Mouse (Mus musculus) ES-E14 (cell line): ENCODE data around the gene Izumo1r. TPM values are rescaled to one million over a fixed set of nuclear protein-coding genes. Genes with fewer than 3 reads are reported as not detected.

Experiments used
- DNase-seq: peaks from one replicate; pipeline ENCODE4 v3.0.0-alpha.2; 2013; ENCODE audit warnings: low read depth, low spot score
- H3K27ac ChIP-seq: 2 replicates; pipeline ENCODE4 v1.5.1; 2012; ENCODE audit warnings: low read depth, mild to moderate bottlenecking, low read length, moderate library complexity, mixed read lengths; ENCODE audit not compliant: poor library complexity, insufficient read depth, severe bottlenecking
- H3K36me3 ChIP-seq: 2 replicates; pipeline ENCODE4 v1.6.1; 2012; ENCODE audit warnings: mild to moderate bottlenecking, low read length, moderate library complexity, mixed read lengths; ENCODE audit not compliant: control insufficient read depth, poor library complexity, insufficient read depth, severe bottlenecking
- H3K4me1 ChIP-seq, 2 experiments: fragments of 150-350 bp in 1 of 2; sonication (generic) in 1 of 2; 2 replicates each; pipeline ENCODE4 v1.6.1; 2012; ENCODE audit warnings: low read length in 2 of 2, mild to moderate bottlenecking in 1 of 2, mixed read lengths in 1 of 2; ENCODE audit not compliant: control insufficient read depth in 2 of 2, insufficient read depth in 2 of 2, poor library complexity in 1 of 2
- H3K4me3 ChIP-seq, 2 experiments: fragments of 150-350 bp in 1 of 2; sonication (generic) in 1 of 2; 2 replicates each; pipeline ENCODE4 v1.5.1; 2012; ENCODE audit warnings: low read length in 2 of 2, low read depth in 1 of 2, mild to moderate bottlenecking in 1 of 2, mixed read lengths in 1 of 2; ENCODE audit not compliant: insufficient read depth in 1 of 2, poor library complexity in 1 of 2, severe bottlenecking in 1 of 2
- H3K9ac ChIP-seq: 2 replicates; pipeline ENCODE4 v1.6.1; 2012; ENCODE audit warnings: low read depth, mild to moderate bottlenecking, low read length, mixed read lengths; ENCODE audit not compliant: poor library complexity, insufficient read depth, severe bottlenecking
- H3K9me3 ChIP-seq: fragments of 150-350 bp; sonication (generic); 2 replicates; pipeline ENCODE4 v1.6.1; 2012; ENCODE audit warnings: low read depth, mild to moderate bottlenecking, low read length; ENCODE audit not compliant: control insufficient read depth, insufficient read depth
- CHD2 ChIP-seq: IDR thresholded peaks from 2 replicates; pipeline ENCODE4 v1.6.1; 2014; ENCODE audit warnings: mild to moderate bottlenecking, low read depth, low read length, inconsistent platforms
- HCFC1 ChIP-seq: IDR thresholded peaks from 2 replicates; pipeline ENCODE4 v1.6.1; 2012; ENCODE audit warnings: low read length, inconsistent platforms, borderline replicate concordance; ENCODE audit not compliant: insufficient read depth
- MAFK ChIP-seq: IDR thresholded peaks from 2 replicates; pipeline ENCODE4 v1.6.1; 2014; ENCODE audit warnings: mild to moderate bottlenecking, low read depth, low read length, inconsistent platforms; ENCODE audit not compliant: insufficient read depth
- ZC3H11A ChIP-seq: IDR thresholded peaks from 2 replicates; pipeline ENCODE4 v1.6.1; 2012; ENCODE audit warnings: low read depth, mild to moderate bottlenecking, inconsistent platforms, low read length, borderline replicate concordance
- ZNF384 ChIP-seq: IDR thresholded peaks from 2 replicates; pipeline ENCODE4 v1.6.1; 2012; ENCODE audit warnings: low read depth, low read length, inconsistent platforms
- in situ Hi-C, 2 experiments: fragments of 600-800 bp; cut with MboI; formaldehyde crosslinking; loops; one replicate each; pipeline ENCODE4 v1.15.1; 2025; ENCODE audit warnings: low sequenced_read_pairs in 2 of 2, inconsistent platforms in 1 of 2; ENCODE audit not compliant: unreplicated experiment in 2 of 2
- total RNA-seq: library from RNA; depleted of rRNA; stranded (reverse); fragments of 300-350 nt; gene quantifications from 2 replicates; pipeline ENCODE4 v1.2.3, GENCODE M21; 2012

Izumo1r gene
- total RNA-seq, 1 experiment: 0.31 TPM

GRCm38 (mm10) chr9:14909981-14910380 is 6.2 kb upstream of the Izumo1r start:
- TF ChIP-seq CHD2: no peak
- TF ChIP-seq ZNF384: no peak
- no peak for TF ChIP-seq HCFC1
- no peak for TF ChIP-seq ZC3H11A
- no peak for TF ChIP-seq MAFK

GRCm38 (mm10) chr9:14907816-14908415 is 4.2 kb upstream of the Izumo1r start:
- no peaks in the 10 kb centered on the region for H3K9me3 ChIP-seq
- H3K4me3 ChIP-seq: no peak overlapping the region
- H3K27ac ChIP-seq: no peak overlapping the region
- TF ChIP-seq HCFC1 (no peak), MAFK (no peak), CHD2 (no peak), ZC3H11A (no peak), ZNF384 (no peak)
- H3K9ac ChIP-seq: no peak overlapping the region
- H3K36me3 ChIP-seq: no peaks in the 10 kb centered on the region
- H3K4me1 ChIP-seq: peaks cover 0 to 13% of the 10 kb centered on the region in 2 experiments; a peak in 2 of 4 replicates
- in situ Hi-C loops: no loop called here
- no peak for DNase-seq

More at GRCm38 (mm10) chr9:14909981-14910380, 6.2 kb upstream of the Izumo1r start:
- Histone ChIP-seq H3K4me3 (no peak overlapping the region), H3K36me3 (no peaks in the 10 kb centered on the region), H3K9me3 (no peaks in the 10 kb centered on the region), H3K9ac (no peak overlapping the region), H3K27ac (no peak overlapping the region), H3K4me1 (peaks cover 0 to 2% of the 10 kb centered on the region in 2 experiments; a peak in 1 of 4 replicates)
- DNase-seq: no peak
- in situ Hi-C loops: no loop called here

GRCm38 (mm10) chr9:14905956-14906355 is 2.2 kb upstream of the Izumo1r start:
- peaks cover 0 to 13% of the 10 kb centered on the region in 2 experiments; a peak in 2 of 4 replicates for H3K4me1 ChIP-seq
- H3K36me3 ChIP-seq: no peaks in the 10 kb centered on the region
- TF ChIP-seq CHD2 (no peak), ZNF384 (no peak), MAFK (no peak), ZC3H11A (no peak), HCFC1 (no peak)
- H3K4me3 ChIP-seq: no peak overlapping the region
- no peak for DNase-seq
- in situ Hi-C loops: no loop called here
- H3K27ac ChIP-seq: no peak overlapping the region
- H3K9me3 ChIP-seq: no peaks in the 10 kb centered on the region
- no peak overlapping the region for H3K9ac ChIP-seq

GRCm38 (mm10) chr9:14904741-14905475 is 1.2 kb upstream of the Izumo1r start:
- Histone ChIP-seq H3K27ac (no peak overlapping the region), H3K9ac (no peak overlapping the region), H3K9me3 (no peaks in the 10 kb centered on the region), H3K36me3 (no peaks in the 10 kb centered on the region), H3K4me3 (no peak overlapping the region), H3K4me1 (peaks cover 0 to 15% of the 10 kb centered on the region in 2 experiments; a peak in 2 of 4 replicates)
- in situ Hi-C loops: no loop called here
- no peak for DNase-seq
- no peak for TF ChIP-seq ZNF384
- no peak for TF ChIP-seq CHD2
- no peak for TF ChIP-seq ZC3H11A

GRCm38 (mm10) chr9:14903006-14903405 is 743 bp downstream of the Izumo1r start:
- no peak overlapping the region for H3K27ac ChIP-seq
- no peak overlapping the region for H3K4me3 ChIP-seq
- in situ Hi-C loops: no loop called here
- H3K4me1 ChIP-seq: peaks cover 0 to 15% of the 10 kb centered on the region in 2 experiments; a peak in 2 of 4 replicates
- H3K9ac ChIP-seq: no peak overlapping the region
- H3K36me3 ChIP-seq: no peaks in the 10 kb centered on the region
- H3K9me3 ChIP-seq: no peaks in the 10 kb centered on the region
- DNase-seq: no peak
- TF ChIP-seq MAFK: no peak
- TF ChIP-seq ZNF384: no peak
- no peak for TF ChIP-seq HCFC1
- TF ChIP-seq CHD2: no peak
- TF ChIP-seq ZC3H11A: no peak
